Mouse (Mus musculus): ENCODE results near the gene Cdc34. TPM values are rescaled to one million over a fixed set of nuclear protein-coding genes. Genes with fewer than 3 reads are reported as not detected.
A peak's percentile ranks its signal among the peaks of the same experiment; 100 is the strongest.

The Cdc34 gene
- polyA plus RNA-seq (2014; fragmentation: Nextera tagmentation; extraction: Ambion mirVana) = 88.2 and 92.9 TPM in 2 replicates

- Histone ChIP-seq H3K9ac (peak within 1 kb of the TSS; percentile 80), H3K27me3 (ENCODE audit: insufficient read depth, low read length) (no peaks in the 10 kb centered on the region), H3K4me1 (ENCODE audit: insufficient read depth) (peaks cover 7% of the 10 kb centered on the region), H3K4me2 (peak within 1 kb of the TSS; percentile 76), H3K9me3 (ENCODE audit: low read depth, low read length) (no peaks in the 10 kb centered on the region), H3K4me3 (ENCODE audit: low read depth, low read length) (peak within 1 kb of the TSS; percentile 79), H3K36me3 (ENCODE audit: insufficient read depth) (peaks cover 24% of the 10 kb centered on the region), H3K27ac (ENCODE audit: low read depth) (peak within 1 kb of the TSS; percentile 72)
- TF ChIP-seq CTCF (IDR thresholded peaks at IDR 0.05; ENCODE audit: low read depth) = peak; percentile 15; the same call in 1 of the 2 replicates
- DNase-seq = peak; percentile 99
- WGBS = under 1% methylated on average over 78 of the region's 84 CpGs
- peak; percentile 94 for ATAC-seq (ENCODE audit: insufficient read depth)
Measured at GRCm38 (mm10) chr10:79681591-79682245, at the start of gene Cdc34. Gene Cdc34, plus strand, starts transcription at chr10:79682195.

- Histone ChIP-seq H3K9ac (no peak overlapping the region), H3K27me3 (ENCODE audit: insufficient read depth, low read length) (peaks cover 11% of the 10 kb centered on the region; the same call in 1 of the 2 replicates), H3K4me2 (no peak overlapping the region), H3K36me3 (ENCODE audit: insufficient read depth) (no peaks in the 10 kb centered on the region), H3K27ac (ENCODE audit: low read depth) (no peak overlapping the region), H3K4me1 (ENCODE audit: insufficient read depth) (no peaks in the 10 kb centered on the region), H3K4me3 (ENCODE audit: low read depth, low read length) (no peak overlapping the region), H3K9me3 (ENCODE audit: low read depth, low read length) (no peaks in the 10 kb centered on the region)
- no peak for DNase-seq
- ATAC-seq (ENCODE audit: insufficient read depth) = no peak
- 75% methylated on average over 17 of the region's 17 CpGs for WGBS
- no peak for TF ChIP-seq CTCF (IDR thresholded peaks at IDR 0.05; ENCODE audit: low read depth)
Measured at GRCm38 (mm10) chr10:79633006-79633777, 48.8 kb upstream of the Cdc34 start.

- H3K27ac ChIP-seq (ENCODE audit: low read depth) = no peak overlapping the region
- ATAC-seq (ENCODE audit: insufficient read depth) (no peak), DNase-seq (no peak)
- H3K9me3 ChIP-seq (ENCODE audit: low read depth, low read length) = no peaks in the 10 kb centered on the region
- TF ChIP-seq CTCF (IDR thresholded peaks at IDR 0.05; ENCODE audit: low read depth) = no peak
- no peaks in the 10 kb centered on the region for H3K36me3 ChIP-seq (ENCODE audit: insufficient read depth)
- H3K9ac ChIP-seq = no peak overlapping the region
- peaks cover 20% of the 10 kb centered on the region; the same call in 1 of the 2 replicates for H3K27me3 ChIP-seq (ENCODE audit: insufficient read depth, low read length)
- H3K4me1 ChIP-seq (ENCODE audit: insufficient read depth) = peaks cover 7% of the 10 kb centered on the region; the same call in 1 of the 2 replicates
- H3K4me3 ChIP-seq (ENCODE audit: low read depth, low read length) = no peak overlapping the region
- H3K4me2 ChIP-seq = peak overlapping the region; percentile 93
- WGBS = 82% methylated on average over 8 of the region's 8 CpGs
Measured at GRCm38 (mm10) chr10:79636287-79636686, 45.7 kb upstream of the Cdc34 start.

GRCm38 (mm10) chr10:79637128-79638110 is 44.6 kb upstream of the Cdc34 start, which contains the start of gene Shc2:
Gene Shc2, minus strand, starts transcription at chr10:79637918.
- Histone ChIP-seq H3K27ac (ENCODE audit: low read depth) (peak within 1 kb of the TSS; percentile 24; the same call in 1 of the 2 replicates), H3K9ac (peak within 1 kb of the TSS; percentile 68), H3K9me3 (ENCODE audit: low read depth, low read length) (no peaks in the 10 kb centered on the region), H3K4me3 (ENCODE audit: low read depth, low read length) (peak within 1 kb of the TSS; percentile 74), H3K36me3 (ENCODE audit: insufficient read depth) (no peaks in the 10 kb centered on the region), H3K4me1 (ENCODE audit: insufficient read depth) (peaks cover 7% of the 10 kb centered on the region; the same call in 1 of the 2 replicates), H3K27me3 (ENCODE audit: insufficient read depth, low read length) (peaks cover 20% of the 10 kb centered on the region; the same call in 1 of the 2 replicates), H3K4me2 (peak within 1 kb of the TSS; percentile 93)
- WGBS = under 1% methylated on average over 112 of the region's 116 CpGs
- ATAC-seq (ENCODE audit: insufficient read depth) = peak; percentile 84
- no peak for TF ChIP-seq CTCF (IDR thresholded peaks at IDR 0.05; ENCODE audit: low read depth)
- peak; percentile 74 for DNase-seq

GRCm38 (mm10) chr10:79638486-79639204 is 43.4 kb upstream of the Cdc34 start:
- Histone ChIP-seq H3K4me3 (ENCODE audit: low read depth, low read length) (peak overlapping the region; percentile 74; the same call in 1 of the 2 replicates), H3K27ac (ENCODE audit: low read depth) (0 out of 2 replicates have a peak overlapping the region, but pooled peaks have one; percentile 2), H3K4me2 (peak overlapping the region; percentile 93), H3K36me3 (ENCODE audit: insufficient read depth) (no peaks in the 10 kb centered on the region), H3K4me1 (ENCODE audit: insufficient read depth) (peaks cover 7% of the 10 kb centered on the region; the same call in 1 of the 2 replicates), H3K9ac (0 out of 2 replicates have a peak overlapping the region, but pooled peaks have one; percentile 13), H3K27me3 (ENCODE audit: insufficient read depth, low read length) (peaks cover 20% of the 10 kb centered on the region; the same call in 1 of the 2 replicates), H3K9me3 (ENCODE audit: low read depth, low read length) (no peaks in the 10 kb centered on the region)
- DNase-seq (peak; percentile 67), ATAC-seq (ENCODE audit: insufficient read depth) (peak; percentile 49)
- no peak for TF ChIP-seq CTCF (IDR thresholded peaks at IDR 0.05; ENCODE audit: low read depth)
- WGBS = 5% methylated on average over 23 of the region's 23 CpGs

GRCm38 (mm10) chr10:79645711-79646110 is 36.3 kb upstream of the Cdc34 start, which contains the start of gene Odf3l2:
Gene Odf3l2, minus strand, starts transcription at chr10:79645738.
- H3K4me3 ChIP-seq (ENCODE audit: low read depth, low read length) = no peak within 1 kb of the TSS
- no peaks in the 10 kb centered on the region for H3K9me3 ChIP-seq (ENCODE audit: low read depth, low read length)
- DNase-seq (no peak), ATAC-seq (ENCODE audit: insufficient read depth) (no peak)
- WGBS = 61% methylated on average over 8 of the region's 8 CpGs
- no peak within 1 kb of the TSS for H3K9ac ChIP-seq
- no peaks in the 10 kb centered on the region for H3K36me3 ChIP-seq (ENCODE audit: insufficient read depth)
- H3K27me3 ChIP-seq (ENCODE audit: insufficient read depth, low read length) = no peaks in the 10 kb centered on the region
- no peak within 1 kb of the TSS for H3K4me2 ChIP-seq
- H3K27ac ChIP-seq (ENCODE audit: low read depth) = no peak within 1 kb of the TSS
- TF ChIP-seq CTCF (IDR thresholded peaks at IDR 0.05; ENCODE audit: low read depth) = no peak
- H3K4me1 ChIP-seq (ENCODE audit: insufficient read depth) = no peaks in the 10 kb centered on the region
